Mouse (Mus musculus) urinary bladder, adult 2 months (tissue): ENCODE data around the gene Rev1. TPM values are rescaled to one million over a fixed set of nuclear protein-coding genes. Genes with fewer than 3 reads are reported as not detected.

Experiments used
- DNase-seq: peaks from one replicate; pipeline ENCODE4 v3.0.0; 2022; ENCODE audit warnings: low spot score
- polyA plus RNA-seq: library from polyadenylated mRNA; depleted of rRNA; stranded (reverse); fragments of >200 nt; gene quantifications from 2 replicates; pipeline ENCODE4 v1.2.3, GENCODE M21; 2012; rRNA removed

Rev1 gene
- polyA plus RNA-seq, result 19.1 and 21.3 TPM in 2 replicates

GRCm38 (mm10) chr1:38129501-38130267, at the start of gene Rev1:
Gene Rev1, minus strand, starts transcription at chr1:38129801.
- DNase-seq, result peak; percentile 93

DNA sequence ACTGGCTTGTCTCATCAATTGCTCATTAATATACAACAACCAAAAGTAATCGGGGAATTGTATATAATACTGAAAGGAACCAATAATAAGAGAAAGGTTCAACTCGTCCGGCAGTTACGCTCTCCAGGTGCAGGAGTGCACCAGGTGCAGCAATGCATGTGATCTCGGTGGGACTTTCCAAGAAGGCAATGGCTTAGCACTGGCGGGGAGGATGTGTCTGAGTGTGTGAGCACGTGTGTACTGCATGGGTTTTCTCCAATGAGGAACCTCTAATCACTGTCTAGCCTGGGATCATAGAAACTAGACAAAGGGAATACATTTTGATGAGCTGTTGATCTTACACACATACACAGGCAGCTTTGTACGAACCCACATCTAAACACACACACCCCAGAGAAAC, 49.3 kb upstream of the Rev1 start:
- no peak for DNase-seq

GRCm38 (mm10) chr1:38176077-38176476, 46.5 kb upstream of the Rev1 start:
- DNase-seq, result no peak

DNA sequence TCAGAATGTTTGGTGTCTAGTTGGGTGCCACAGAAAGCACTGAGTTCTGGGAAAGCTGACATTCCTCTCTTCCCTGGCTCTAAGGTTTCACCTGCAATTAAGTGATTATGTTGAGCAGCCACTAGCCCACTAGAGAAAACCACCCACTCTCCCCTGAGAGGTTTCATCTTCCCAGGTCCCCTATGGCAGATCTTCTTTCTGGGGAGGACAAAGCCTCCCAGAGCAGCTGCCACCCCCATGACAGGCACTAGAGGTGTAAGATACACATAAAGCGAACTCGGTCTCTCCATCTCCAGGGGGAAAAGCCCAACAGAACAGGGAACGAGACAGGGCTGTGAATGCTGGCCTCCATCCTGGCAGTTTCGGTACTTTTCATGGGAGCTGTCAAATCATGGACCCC, 42.3 kb upstream of the Rev1 start:
- DNase-seq, result no peak

DNA sequence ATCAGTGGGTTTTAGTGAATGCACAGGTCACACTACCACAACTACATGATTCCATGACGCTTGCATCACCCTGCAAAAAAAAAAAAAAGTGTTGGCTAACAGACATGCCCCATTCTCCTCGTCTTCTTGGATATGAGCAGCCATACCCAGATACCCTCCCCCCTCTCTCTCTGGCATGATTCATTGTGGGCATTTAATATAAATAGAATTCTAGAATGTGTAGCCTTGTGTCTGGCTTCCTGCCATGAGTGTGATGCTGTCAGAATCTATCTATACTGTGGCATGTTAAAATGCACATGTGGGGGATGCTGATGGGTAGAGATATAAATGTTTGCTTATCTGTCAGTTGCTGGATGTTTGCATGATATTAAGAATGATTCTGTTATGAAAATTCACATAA, 36.1 kb upstream of the Rev1 start:
- DNase-seq, result no peak

DNA sequence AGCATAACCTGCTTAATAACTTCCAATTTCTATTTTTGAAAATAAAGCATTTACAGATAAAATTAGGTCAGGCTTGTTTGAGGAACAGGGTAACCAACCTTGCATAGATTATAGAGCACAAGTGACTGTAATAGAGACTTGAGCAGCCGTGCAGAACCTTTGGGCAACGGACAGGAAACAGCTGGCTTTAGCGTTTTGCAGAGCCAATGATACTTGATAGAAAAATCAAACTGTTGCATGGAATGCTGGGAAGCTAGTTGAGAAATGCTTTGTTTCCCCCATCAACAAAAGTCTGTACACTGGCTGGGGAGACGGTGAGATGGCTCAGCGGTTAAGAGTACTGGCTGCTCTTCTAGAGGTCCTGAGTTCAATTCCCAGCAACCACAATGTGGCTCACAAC, 20.5 kb upstream of the Rev1 start:
- DNase-seq, result no peak

DNA sequence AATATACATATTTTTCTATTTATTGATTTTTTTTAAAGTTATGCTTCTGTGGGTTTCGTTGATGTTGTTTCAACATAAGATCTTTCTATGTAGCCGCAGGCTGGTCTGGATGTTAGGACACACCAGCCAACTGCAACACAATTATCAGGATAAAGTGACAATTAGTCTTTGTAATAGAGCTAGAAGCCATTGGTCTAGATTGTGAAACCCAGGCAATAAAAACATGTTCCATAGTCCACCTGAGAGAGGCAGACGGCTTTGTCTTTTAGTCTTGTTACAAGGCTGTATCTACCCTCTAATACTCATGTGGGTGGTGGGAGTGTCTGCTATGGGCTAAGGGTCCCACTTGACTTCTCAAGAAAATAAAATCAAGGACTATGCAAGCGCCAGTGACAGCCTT, 16.4 kb upstream of the Rev1 start:
- DNase-seq, result no peak

GRCm38 (mm10) chr1:38141371-38141770, 11.8 kb upstream of the Rev1 start:
- DNase-seq, result no peak

DNA sequence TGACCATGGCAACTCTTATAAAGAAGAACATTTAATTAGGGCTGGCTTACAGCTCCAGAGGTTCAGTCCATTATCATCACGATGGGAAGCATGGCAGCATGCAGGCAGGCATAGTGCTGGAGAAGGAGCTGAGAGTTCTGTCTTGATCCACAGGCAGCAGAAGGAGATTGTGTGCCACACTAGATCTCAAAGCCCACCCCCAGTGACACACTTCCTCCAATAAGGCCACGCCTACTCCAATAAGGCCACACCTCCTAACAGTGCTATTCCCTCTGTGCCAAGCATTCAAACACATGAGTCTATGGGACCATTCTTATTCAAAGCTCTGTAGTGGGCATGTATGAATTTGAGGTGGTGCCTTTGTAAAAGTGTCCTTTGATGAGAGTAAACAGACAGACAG, 11.3 kb upstream of the Rev1 start:
- no peak for DNase-seq

- no peak for DNase-seq
Measured at GRCm38 (mm10) chr1:38139396-38139795, 9.8 kb upstream of the Rev1 start.

DNA sequence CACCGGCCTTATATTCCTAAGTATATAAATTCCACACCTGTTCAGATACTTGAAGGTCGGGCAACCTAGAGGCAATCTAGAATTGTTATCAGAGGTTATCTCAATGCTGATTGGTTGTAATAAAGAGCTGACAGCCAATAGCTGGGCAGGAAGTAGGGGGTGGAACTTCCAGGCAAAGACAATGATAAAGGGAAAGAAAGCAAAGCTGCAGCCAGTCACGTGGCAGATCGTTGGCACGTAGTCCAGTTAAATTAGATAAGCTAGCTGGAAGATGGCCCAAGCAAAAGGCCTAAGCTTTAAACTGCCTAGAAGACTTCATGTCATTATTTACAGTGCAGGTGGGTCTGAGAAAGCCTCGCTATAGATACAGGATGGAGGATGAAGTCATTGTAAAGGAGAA, 3.3 kb upstream of the Rev1 start:
- no peak for DNase-seq

GRCm38 (mm10) chr1:38130715-38131483, 1.3 kb upstream of the Rev1 start:
- no peak for DNase-seq

DNA sequence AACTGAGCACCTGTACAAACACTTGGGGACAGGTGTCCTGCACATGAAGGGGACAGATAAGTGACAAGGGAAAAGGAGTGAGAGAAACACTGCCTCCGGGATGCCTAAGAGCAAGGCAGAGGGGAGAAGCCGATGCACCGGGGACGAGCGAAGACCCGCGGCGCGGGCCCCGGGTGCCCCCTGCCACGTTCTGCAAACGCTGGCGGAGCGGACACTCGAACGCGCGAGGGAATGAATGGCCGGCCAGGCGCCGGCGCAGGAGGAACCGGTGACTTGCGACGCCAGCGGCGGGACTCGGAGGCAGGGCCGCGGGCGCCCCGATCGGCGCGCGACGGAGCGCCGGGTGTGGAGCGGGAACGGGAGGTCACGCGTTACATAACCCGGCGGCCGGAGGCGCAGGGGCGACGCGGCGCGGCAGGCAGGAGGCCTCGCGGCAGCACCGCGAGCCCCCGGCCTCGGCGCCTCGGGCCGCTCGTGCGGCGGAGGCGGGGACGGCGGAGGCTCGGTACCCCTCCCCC, 623 bp downstream of the Rev1 start:
- no peak for DNase-seq

DNA sequence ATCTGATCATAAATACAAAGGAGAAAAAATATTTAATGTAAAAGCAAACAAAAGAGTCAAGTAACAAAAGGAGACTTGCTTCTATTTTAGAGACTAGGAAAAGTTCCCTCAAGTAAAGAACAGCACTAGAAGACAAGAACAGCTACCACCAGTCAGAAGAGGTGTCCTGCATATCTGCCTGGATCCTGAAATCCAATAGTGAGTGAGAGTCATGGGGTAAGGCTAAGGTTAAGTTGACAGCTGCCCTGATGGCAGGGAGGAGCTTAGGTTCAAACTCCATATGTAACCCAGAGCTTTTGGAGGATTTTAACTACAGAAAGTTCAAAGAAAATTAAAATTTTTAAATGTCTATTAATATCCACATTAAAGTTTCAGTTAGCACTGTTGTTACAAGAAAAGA, 2.6 kb downstream of the Rev1 start:
- no peak for DNase-seq

DNA sequence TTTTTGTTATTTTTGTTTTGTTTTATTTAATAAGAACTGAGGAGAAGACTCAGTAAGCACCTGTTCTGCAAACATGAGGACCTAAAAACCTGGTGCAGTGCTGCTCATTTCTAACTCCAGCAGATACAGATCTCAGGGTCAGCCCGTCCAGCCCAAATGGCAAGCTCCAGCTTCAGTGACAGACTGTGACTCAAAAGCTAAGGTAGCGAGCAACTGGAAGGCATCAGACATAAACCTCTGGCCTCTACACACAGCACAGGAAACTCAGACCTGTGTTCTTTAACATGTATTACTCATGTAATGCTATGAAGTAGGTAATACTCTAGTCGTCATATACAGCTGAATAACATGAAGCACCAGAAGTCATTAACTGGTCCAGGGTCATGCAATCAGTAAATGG, 3.2 kb downstream of the Rev1 start:
- no peak for DNase-seq

- DNase-seq, result no peak
Measured at GRCm38 (mm10) chr1:38124261-38124660, 5.3 kb downstream of the Rev1 start.

GRCm38 (mm10) chr1:38120877-38121276, 8.7 kb downstream of the Rev1 start:
- DNase-seq, result no peak

DNA sequence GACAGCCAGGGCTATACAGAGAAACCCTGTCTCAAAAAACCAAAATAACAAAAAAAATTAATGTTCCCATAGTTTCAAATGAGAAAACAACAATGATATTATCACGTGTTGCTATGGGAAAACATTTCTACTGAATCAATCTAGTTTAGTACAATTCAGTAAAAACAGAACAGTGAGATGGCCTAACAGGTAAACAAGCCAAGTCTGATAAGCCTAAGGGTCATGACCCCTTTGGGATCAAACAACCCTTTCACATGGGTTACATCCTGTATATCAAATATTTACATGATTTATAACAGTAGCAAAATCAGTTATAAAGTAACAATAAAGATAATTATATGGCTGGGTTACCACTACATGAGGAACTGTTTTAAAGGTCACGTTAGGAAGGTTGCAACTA, 11.0 kb downstream of the Rev1 start:
- DNase-seq, result no peak

- DNase-seq, result no peak
Measured at GRCm38 (mm10) chr1:38109786-38110185, 19.8 kb downstream of the Rev1 start.

DNA sequence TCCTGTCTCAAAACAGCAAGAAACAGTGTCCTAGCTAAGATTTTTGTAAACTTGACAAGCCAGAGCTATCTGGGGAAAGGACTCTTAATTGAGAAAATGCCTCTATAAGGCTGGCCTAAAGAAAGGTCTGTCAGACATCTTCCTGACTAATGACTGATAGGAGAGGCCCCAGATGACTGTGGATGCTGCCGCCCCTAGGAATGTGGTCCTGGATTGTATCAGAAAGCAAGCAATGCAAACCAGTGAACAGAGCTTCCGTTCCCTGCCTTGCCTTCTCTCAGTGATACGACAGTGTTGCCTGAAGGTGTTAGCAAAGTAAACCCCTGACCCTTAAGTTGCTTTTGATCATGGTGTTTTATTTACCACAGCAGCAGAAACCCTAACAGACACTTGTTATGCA, 25.8 kb downstream of the Rev1 start:
- DNase-seq, result no peak

DNA sequence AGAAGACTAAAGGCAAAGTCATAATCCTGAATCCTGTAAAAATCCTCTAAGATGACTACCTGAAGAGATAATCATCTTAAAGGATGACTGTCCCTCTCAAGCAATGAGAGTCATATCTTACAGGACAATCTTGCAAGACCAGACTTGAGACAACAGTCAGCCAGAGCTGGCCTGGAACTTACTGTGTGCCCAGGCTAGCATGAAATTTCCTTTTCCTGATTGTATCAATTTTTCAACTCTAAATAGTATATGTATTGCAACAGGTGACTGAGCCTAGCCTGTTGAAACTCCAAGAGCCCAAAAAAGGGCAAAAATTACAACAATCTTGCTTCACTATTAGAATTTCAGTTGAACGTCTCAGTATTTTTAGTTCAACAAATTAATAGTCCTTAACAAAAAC, 26.4 kb downstream of the Rev1 start:
- DNase-seq, result no peak

DNA sequence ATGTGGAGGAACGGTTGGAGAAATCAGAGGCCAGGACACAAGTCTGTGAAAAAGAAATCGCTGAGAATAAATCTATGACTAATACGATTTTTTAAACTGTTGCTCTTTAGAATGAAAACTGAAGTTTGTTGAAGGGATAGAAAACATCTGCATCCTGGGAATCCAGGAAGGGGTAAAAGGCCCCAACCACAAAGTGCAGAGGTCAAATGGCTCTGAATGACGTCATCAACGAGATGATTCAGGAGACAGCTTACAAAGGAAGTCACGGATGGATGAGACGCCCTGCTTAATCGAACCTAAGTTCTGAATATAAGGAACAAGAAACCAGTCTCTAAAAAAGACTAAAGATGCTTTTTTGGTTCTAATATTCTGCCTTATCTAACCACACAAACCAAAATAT, 48.3 kb downstream of the Rev1 start:
- DNase-seq, result no peak

DNA sequence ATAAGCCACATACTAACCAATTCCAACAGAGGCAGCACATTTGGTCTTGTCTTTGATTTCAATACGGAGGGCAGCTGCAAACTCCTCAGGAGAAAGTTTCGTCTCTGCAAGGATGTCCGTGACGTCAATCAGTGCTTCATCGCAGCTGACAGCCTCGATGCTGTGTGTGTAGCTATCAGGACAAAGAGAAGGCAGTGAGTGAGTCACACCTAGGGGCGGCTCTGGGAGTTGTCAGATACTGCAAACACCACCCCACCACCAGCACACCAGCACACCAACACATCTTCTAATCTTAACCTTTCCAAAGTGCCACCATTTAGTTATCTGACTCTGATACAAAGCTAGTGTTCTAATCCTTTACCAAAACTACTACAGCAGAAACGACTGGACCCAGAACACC, 58.3 kb downstream of the Rev1 start:
- DNase-seq, result no peak
